Mouse (Mus musculus): ENCODE measurements at regions not wholly inside any gene's neighbourhood (a gene's known extent, or its start where the extent isn't known, plus 50 kb on each side); places are given as distances from the start of the nearest gene placed in this dataset.

GRCm38 (mm10) chr13:83268663-83269062 lies 235.2 kb upstream of the Mef2c start:
- TF ChIP-seq POLR2A (IDR thresholded peaks at IDR 0.05; ENCODE audit: borderline replicate concordance, low read depth, low read length): no peak
- TF ChIP-seq CTCF (IDR thresholded peaks at IDR 0.05; ENCODE audit: low read depth, low read length): no peak
